Mouse (Mus musculus) embryonic fibroblast, embryonic 13.5 days (primary cell): ENCODE data around the gene Zfp511. TPM values are rescaled to one million over a fixed set of nuclear protein-coding genes. Genes with fewer than 3 reads are reported as not detected.

Source experiments
- H3K27ac ChIP-seq: 2 replicates; pipeline ENCODE4 v1.5.1; 2012; ENCODE audit warnings: low read length, control low read depth, inconsistent platforms; ENCODE audit not compliant: insufficient read depth
- H3K4me1 ChIP-seq: 2 replicates; pipeline ENCODE4 v1.6.1; 2011; ENCODE audit warnings: low read length; ENCODE audit not compliant: control insufficient read depth, insufficient read depth
- H3K4me3 ChIP-seq: 2 replicates; pipeline ENCODE4 v1.5.1; 2011; ENCODE audit warnings: mild to moderate bottlenecking, control low read depth, low read length; ENCODE audit not compliant: insufficient read depth
- CTCF ChIP-seq: IDR thresholded peaks from 2 replicates; pipeline ENCODE4 v1.5.1; 2011; ENCODE audit warnings: mild to moderate bottlenecking, control low read depth, low read length, moderate library complexity, borderline replicate concordance; ENCODE audit not compliant: insufficient read depth
- POLR2A ChIP-seq: IDR thresholded peaks from 2 replicates; pipeline ENCODE4 v1.6.1; 2011; ENCODE audit warnings: low read depth, mild to moderate bottlenecking, control low read depth, low read length, moderate library complexity
- polyA plus RNA-seq: library from polyadenylated mRNA; stranded (reverse); fragments of >200 nt; gene quantifications from 2 replicates; pipeline ENCODE4 v1.2.4, GENCODE M21; 2011; ENCODE audit warnings: low read depth; ENCODE audit not compliant: missing spikeins, insufficient read length

The Zfp511 gene
- polyA plus RNA-seq, 1 experiment: 19.8 TPM

DNA sequence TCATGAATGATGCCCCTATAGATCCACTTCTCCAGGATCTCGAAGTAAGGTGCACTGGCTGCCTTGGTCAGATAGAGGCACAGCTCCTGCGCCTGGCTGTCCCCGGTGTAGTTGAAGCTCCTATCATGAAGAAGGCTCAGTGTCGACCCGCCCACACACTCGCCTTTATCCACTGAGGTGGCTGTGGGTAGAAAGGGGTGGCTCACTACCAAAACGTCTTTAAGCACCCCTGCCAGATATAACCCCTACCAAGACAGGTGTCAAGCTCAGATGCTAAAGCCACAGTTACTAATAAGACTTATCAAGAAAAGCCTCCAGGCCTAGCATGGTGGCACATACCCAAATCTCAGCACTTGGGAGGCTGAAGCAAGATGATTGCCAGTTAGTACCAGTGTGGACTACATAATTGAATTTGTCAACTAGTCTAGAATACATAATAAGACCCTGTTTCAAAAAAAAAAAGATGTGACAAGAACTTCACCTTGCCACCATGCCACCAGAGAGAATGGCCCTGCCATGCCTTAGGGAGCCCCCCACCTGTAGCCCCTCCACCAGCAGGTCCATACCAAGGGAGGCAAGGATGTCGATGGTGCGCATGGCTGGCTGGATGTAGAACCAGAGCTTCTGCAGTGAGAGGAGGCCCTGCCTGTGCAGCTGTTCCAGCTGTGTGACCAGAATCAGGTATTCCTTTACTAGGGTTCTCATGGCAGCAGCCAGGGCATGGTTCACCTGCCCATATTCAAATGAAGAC lies 29.2 kb upstream of the Zfp511 start:
- TF ChIP-seq POLR2A (no peak), CTCF (no peak)
- Histone ChIP-seq H3K4me1 (no peaks in the 10 kb centered on the region), H3K27ac (no peak overlapping the region), H3K4me3 (no peak overlapping the region)

- no peak overlapping the region for H3K4me3 ChIP-seq
- no peaks in the 10 kb centered on the region for H3K4me1 ChIP-seq
- TF ChIP-seq CTCF (no peak), POLR2A (no peak)
Measured at GRCm38 (mm10) chr7:140007781-140008180, 28.4 kb upstream of the Zfp511 start.

GRCm38 (mm10) chr7:140011336-140011735 lies 24.9 kb upstream of the Zfp511 start:
- Histone ChIP-seq H3K4me3 (no peak overlapping the region), H3K4me1 (no peaks in the 10 kb centered on the region), H3K27ac (no peak overlapping the region)
- no peak for TF ChIP-seq CTCF
- no peak for TF ChIP-seq POLR2A

More at GRCm38 (mm10) chr7:140007781-140008180, 28.4 kb upstream of the Zfp511 start:
- no peak overlapping the region for H3K27ac ChIP-seq

DNA sequence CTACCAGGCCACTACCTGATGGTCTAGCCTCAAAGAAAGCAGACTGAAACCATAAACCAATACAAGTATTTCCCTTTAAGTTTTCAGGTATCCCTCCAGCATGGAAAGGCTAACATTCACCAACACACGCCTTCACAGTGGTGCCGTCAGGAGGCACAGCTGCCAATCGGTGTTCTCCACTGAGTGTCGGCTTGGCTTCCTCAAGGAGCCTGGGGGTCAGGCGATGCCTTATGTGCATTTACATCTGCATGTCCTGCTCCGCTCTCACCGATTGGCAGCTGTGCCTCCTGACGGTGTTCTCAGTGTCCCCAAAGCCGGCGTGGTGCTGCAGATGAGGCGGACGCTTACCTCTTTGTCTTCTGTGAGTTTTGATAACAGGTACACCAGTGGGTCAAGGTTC lies 4.4 kb upstream of the Zfp511 start:
- no peaks in the 10 kb centered on the region for H3K4me1 ChIP-seq
- H3K4me3 ChIP-seq: no peak overlapping the region
- no peak overlapping the region for H3K27ac ChIP-seq
- TF ChIP-seq POLR2A (no peak), CTCF (no peak)

GRCm38 (mm10) chr7:140032366-140032765 lies 3.8 kb upstream of the Zfp511 start:
- no peak overlapping the region for H3K27ac ChIP-seq
- no peak for TF ChIP-seq CTCF
- no peak overlapping the region for H3K4me3 ChIP-seq
- no peaks in the 10 kb centered on the region for H3K4me1 ChIP-seq

DNA sequence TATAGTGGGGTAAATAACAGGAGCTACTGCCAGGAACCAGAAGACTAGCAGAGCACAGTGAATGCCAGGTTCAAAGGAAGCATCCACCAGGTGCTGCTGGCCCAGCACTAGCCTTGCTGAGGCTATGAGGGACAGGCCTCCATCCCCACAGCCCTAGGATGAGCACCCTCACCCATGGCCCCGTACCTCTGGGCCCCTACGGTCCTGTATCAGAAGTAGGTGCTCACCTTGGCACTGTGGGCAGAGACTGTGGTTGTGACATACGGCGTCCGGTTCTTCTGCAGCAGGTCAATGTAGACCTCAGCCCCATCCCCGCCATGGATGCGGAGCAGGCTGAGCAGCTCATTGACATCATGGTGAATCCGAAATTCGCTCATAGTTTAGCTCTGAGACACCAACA lies 2.8 kb upstream of the Zfp511 start:
- Histone ChIP-seq H3K4me1 (no peaks in the 10 kb centered on the region), H3K4me3 (no peak overlapping the region), H3K27ac (no peak overlapping the region)
- TF ChIP-seq POLR2A (no peak), CTCF (no peak)

- TF ChIP-seq POLR2A: no peak
- TF ChIP-seq CTCF: no peak
- no peaks in the 10 kb centered on the region for H3K4me1 ChIP-seq
- no peak overlapping the region for H3K27ac ChIP-seq
- H3K4me3 ChIP-seq: peak overlapping the region; percentile 97
Measured at GRCm38 (mm10) chr7:140035456-140035855, 735 bp upstream of the Zfp511 start.

DNA sequence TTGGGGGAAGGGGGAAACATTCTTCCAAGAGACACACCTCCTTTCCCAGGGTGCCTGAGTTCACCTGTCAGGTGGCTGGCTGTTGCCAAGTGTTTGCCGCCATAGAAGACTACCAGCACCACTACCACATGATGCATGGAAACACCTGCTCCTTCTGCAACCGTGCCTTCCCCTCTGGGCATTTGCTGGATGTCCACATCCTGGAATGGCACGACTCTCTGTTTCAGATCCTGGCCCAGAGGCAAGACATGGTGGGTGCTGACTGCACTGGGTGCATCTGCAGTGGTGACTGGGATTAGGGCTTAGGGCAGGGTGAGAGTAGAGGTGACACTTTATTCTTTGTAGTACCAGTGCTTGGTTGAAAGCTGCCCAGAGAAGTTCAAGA lies 972 bp downstream of the Zfp511 start:
- H3K27ac ChIP-seq: no peak overlapping the region
- TF ChIP-seq POLR2A: no peak
- TF ChIP-seq CTCF: no peak
- H3K4me1 ChIP-seq: no peaks in the 10 kb centered on the region
- H3K4me3 ChIP-seq: peak overlapping the region; percentile 97

GRCm38 (mm10) chr7:140042728-140043127 lies 6.5 kb downstream of the Zfp511 start:
- TF ChIP-seq CTCF (no peak), POLR2A (no peak)
- no peaks in the 10 kb centered on the region for H3K4me1 ChIP-seq
- H3K27ac ChIP-seq: no peak overlapping the region
- no peak overlapping the region for H3K4me3 ChIP-seq

DNA sequence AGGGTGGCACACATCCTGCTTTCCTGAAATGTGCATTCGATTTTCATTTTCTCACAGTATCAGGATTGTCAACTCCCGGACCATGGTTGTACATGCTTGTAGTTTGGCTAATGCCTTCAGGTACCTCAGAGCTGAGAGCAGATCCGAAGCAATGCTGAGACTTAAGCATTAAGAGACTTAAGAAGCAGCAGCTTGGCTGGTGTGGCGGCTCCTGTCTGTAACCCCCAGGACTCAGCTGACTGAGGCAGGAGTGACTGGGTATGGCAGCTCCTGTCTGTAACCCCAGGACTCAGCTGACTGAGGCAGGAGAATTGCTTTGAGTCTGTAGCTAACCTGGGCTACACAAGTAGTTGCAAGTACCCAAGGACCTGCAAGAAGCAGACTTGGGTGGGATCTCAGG lies 9.4 kb downstream of the Zfp511 start:
- TF ChIP-seq POLR2A: no peak
- no peak for TF ChIP-seq CTCF

More for the DNA sequence above, 9.4 kb downstream of the Zfp511 start:
- Histone ChIP-seq H3K4me1 (no peaks in the 10 kb centered on the region), H3K27ac (no peak overlapping the region), H3K4me3 (no peak overlapping the region)
